Mouse (Mus musculus) bone marrow, adult 2 months (tissue): Measurements from ENCODE around the gene 4930402H24Rik.

Source experiments
- CTCF ChIP-seq: fragments of 200-500 bp; IDR thresholded peaks from 2 replicates; pipeline ENCODE4 v1.5.1; 2011; ENCODE audit warnings: low read length, control low read depth; ENCODE audit not compliant: control insufficient read depth, insufficient read depth
- POLR2A ChIP-seq: fragments of 200-500 bp; IDR thresholded peaks from 2 replicates; pipeline ENCODE4 v1.6.1; 2011; ENCODE audit warnings: low read depth, mild to moderate bottlenecking, control low read depth, low read length, borderline replicate concordance; ENCODE audit not compliant: control insufficient read depth

DNA sequence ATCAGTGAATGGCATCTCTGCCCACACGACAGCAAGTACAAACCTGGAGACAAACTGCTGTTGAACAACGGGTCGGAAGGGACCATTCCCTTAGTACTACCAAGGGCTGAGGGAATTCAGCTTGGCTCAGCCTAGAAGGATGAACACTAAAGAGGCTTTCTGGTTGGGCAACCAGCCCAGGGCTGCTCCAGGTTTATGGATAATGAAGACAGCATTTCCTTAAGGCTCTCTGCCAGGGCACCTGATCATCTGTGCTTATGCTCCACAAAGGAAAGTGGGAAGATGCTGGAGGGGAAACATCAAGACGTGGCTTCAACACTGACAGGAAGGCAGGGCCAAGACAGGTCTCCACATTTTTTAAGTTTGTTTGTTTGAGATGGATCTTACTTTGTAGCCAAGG is 181.8 kb downstream of the 4930402H24Rik start:
- TF ChIP-seq CTCF: no peak
- no peak for TF ChIP-seq POLR2A
